Mouse (Mus musculus) forebrain, embryonic 10.5 days (tissue): ENCODE measurements around the gene Larp4. TPM values are rescaled to one million over a fixed set of nuclear protein-coding genes. Genes with fewer than 3 reads are reported as not detected.
"Not testable (repeated sequence)": the region's sequence is repeated elsewhere in the genome, so short reads cannot be mapped to it uniquely, and the experiment has no call there.

Experiments used
- DNase-seq: peaks from one replicate; pipeline ENCODE4 v3.0.0-alpha.2; 2017; ENCODE audit warnings: low spot score; ENCODE audit errors: extremely low spot score
- H3K27ac ChIP-seq: fragments of 300-500 bp; sonication (generic); 2 replicates; pipeline ENCODE4 v1.5.1; 2016; ENCODE audit warnings: mild to moderate bottlenecking
- H3K27me3 ChIP-seq: fragments of 300-500 bp; sonication (generic); 2 replicates; pipeline ENCODE4 v1.6.1; 2016; ENCODE audit warnings: mild to moderate bottlenecking; ENCODE audit not compliant: poor library complexity, severe bottlenecking
- H3K36me3 ChIP-seq: fragments of 300-500 bp; sonication (generic); replicated peaks from 2 replicates; pipeline ENCODE4 v1.6.1; 2016; ENCODE audit warnings: mild to moderate bottlenecking, moderate library complexity
- H3K4me1 ChIP-seq: fragments of 300-500 bp; sonication (generic); 2 replicates; pipeline ENCODE4 v1.6.1; 2016
- H3K4me3 ChIP-seq: fragments of 300-500 bp; sonication (generic); 2 replicates; pipeline ENCODE4 v1.5.1; 2016; ENCODE audit warnings: mild to moderate bottlenecking, moderate library complexity
- H3K9me3 ChIP-seq: fragments of 300-500 bp; sonication (generic); 2 replicates; pipeline ENCODE4 v1.6.1; 2016; ENCODE audit warnings: mild to moderate bottlenecking, moderate library complexity
- WGBS: fragments of 180-500 bp; shearing (Covaris S2); methylation state at CpG from one replicate; pipeline ENCODE4 v1.1.7; 2016; 5-methylcytosine and 5-hydroxymethylcytosine counted together
- polyA plus RNA-seq: library from polyadenylated mRNA; unstranded; fragments of >200 nt; fragmentation: Nextera tagmentation; extraction: Ambion mirVana; gene quantifications from 2 replicates; pipeline ENCODE4 v1.2.1, GENCODE M21; 2016

Gene Larp4
- polyA plus RNA-seq = 40.9 and 44.3 TPM in 2 replicates

- H3K4me3 ChIP-seq, H3K9me3 ChIP-seq, H3K36me3 ChIP-seq, H3K27ac ChIP-seq, DNase-seq, H3K4me1 ChIP-seq, H3K27me3 ChIP-seq: not testable (repeated sequence)
- WGBS = 90% methylated on average over 6 of the region's 6 CpGs
Observed at GRCm38 (mm10) chr15:99969765-99970164, at the start of gene Larp4. Larp4 (plus strand) TSS chr15:99970065.

DNA sequence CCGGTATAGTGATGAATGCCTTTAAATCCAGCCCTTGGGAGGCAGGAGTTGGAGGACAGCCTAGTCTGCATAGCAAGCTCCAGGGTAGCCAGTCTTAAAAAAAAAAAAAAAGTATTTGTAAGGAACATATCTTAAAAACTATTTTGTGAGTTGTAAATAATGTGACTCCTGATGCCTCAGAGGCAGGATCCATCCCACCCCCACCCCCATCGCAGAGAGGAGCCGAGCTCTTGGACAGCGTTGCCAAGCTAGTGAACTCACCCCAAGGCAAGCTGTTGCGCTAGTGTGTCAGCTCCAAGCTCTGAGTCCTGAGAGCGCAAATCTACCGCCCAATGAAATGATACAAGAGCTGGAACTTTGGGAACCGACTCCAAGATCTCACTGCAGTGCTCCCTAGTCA, 38.6 kb upstream of the Larp4 start:
- H3K9me3 ChIP-seq = no peaks in the 10 kb centered on the region
- no peaks in the 10 kb centered on the region for H3K36me3 ChIP-seq
- H3K4me1 ChIP-seq = no peaks in the 10 kb centered on the region
- H3K27me3 ChIP-seq = no peaks in the 10 kb centered on the region
- H3K4me3 ChIP-seq = no peak overlapping the region
- no peak overlapping the region for H3K27ac ChIP-seq
- no peak for DNase-seq
- WGBS = 88% methylated on average over 8 of the region's 8 CpGs

DNA sequence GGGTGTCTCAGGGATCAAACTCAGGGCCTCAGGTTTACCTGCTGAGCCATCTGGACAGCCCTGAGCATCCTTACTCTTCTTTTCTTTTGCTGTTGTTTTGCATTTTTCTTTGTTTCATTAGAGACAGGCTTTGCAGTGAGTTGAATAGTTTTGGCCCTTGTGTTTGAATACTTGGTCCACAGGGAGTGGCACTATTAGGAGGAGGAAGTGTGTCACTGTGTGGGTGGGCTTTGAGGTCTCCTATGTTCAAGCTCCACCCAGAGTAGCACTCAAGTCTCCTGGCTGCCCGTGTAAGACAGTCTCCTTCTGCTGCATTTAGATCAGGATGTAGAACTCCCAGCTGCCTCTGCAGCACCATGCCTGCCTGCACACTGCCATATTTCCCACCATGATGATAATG, 35.4 kb upstream of the Larp4 start:
- no peaks in the 10 kb centered on the region for H3K4me1 ChIP-seq

DNA sequence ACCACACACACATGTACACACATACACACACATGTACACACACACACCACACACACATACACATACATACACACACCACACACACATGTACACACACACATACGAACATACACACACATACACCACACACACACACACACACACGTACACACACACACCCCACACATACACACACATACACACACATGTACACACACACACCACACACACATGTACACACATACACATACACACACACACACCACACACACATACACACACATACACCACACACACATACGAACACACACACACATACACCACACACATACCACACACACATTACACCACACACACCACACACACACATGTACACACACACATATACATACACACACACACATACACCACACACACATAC, 33.2 kb upstream of the Larp4 start:
- Histone ChIP-seq H3K36me3 (no peaks in the 10 kb centered on the region), H3K4me3 (no peak overlapping the region), H3K27me3 (no peaks in the 10 kb centered on the region), H3K4me1 (peaks cover 16% of the 10 kb centered on the region), H3K9me3 (no peaks in the 10 kb centered on the region), H3K27ac (no peak overlapping the region)
- 94% methylated on average over 3 of the region's 3 CpGs for WGBS
- no peak for DNase-seq

More for the DNA sequence above, 35.4 kb upstream of the Larp4 start:
- Histone ChIP-seq H3K36me3 (no peaks in the 10 kb centered on the region), H3K4me3 (no peak overlapping the region), H3K27ac (no peak overlapping the region), H3K27me3 (no peaks in the 10 kb centered on the region), H3K9me3 (no peaks in the 10 kb centered on the region)
- 60% methylated on average over 1 of the region's 1 CpGs for WGBS
- no peak for DNase-seq

DNA sequence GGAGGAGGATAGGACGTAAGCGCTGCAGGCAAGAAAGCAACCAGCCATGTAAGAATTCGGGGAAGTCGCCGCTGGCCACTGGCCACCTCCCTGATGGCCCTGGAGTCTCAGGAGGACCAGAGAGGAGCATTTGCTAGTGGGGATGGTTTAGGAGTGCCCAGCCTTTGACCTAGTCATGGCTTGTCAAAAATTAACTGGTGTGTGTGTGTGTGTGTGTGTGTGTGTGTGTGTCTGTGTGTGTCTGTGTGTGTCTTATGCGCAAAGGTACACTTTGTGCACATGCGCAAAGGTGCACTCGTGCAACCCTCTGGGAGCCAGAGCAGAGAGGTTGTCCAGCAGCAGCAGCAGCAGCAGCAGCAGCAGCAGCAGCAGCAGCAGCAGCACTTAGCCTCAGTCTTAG, 32.0 kb upstream of the Larp4 start:
- Histone ChIP-seq H3K4me1 (peaks cover 20% of the 10 kb centered on the region), H3K27me3 (no peaks in the 10 kb centered on the region), H3K36me3 (no peaks in the 10 kb centered on the region), H3K27ac (no peak overlapping the region), H3K9me3 (no peaks in the 10 kb centered on the region), H3K4me3 (no peak overlapping the region)
- 90% methylated on average over 8 of the region's 8 CpGs for WGBS
- DNase-seq = no peak

GRCm38 (mm10) chr15:99940426-99940825, 29.4 kb upstream of the Larp4 start:
- Histone ChIP-seq H3K36me3 (peaks cover 8% of the 10 kb centered on the region), H3K27me3 (no peaks in the 10 kb centered on the region), H3K4me1 (peaks cover 20% of the 10 kb centered on the region), H3K27ac (peak overlapping the region; percentile 73; the same call in 1 of the 2 replicates), H3K4me3 (no peak overlapping the region), H3K9me3 (peaks cover 17% of the 10 kb centered on the region)
- no peak for DNase-seq
- 35% methylated on average over 2 of the region's 2 CpGs for WGBS

- Histone ChIP-seq H3K27ac (peak overlapping the region; percentile 73), H3K36me3 (peaks cover 8% of the 10 kb centered on the region), H3K9me3 (peaks cover 17% of the 10 kb centered on the region), H3K4me3 (no peak overlapping the region), H3K27me3 (no peaks in the 10 kb centered on the region), H3K4me1 (peaks cover 20% of the 10 kb centered on the region)
- DNase-seq = no peak
- WGBS = 60% methylated on average over 4 of the region's 4 CpGs
Observed at GRCm38 (mm10) chr15:99940970-99941630, 28.8 kb upstream of the Larp4 start.

DNA sequence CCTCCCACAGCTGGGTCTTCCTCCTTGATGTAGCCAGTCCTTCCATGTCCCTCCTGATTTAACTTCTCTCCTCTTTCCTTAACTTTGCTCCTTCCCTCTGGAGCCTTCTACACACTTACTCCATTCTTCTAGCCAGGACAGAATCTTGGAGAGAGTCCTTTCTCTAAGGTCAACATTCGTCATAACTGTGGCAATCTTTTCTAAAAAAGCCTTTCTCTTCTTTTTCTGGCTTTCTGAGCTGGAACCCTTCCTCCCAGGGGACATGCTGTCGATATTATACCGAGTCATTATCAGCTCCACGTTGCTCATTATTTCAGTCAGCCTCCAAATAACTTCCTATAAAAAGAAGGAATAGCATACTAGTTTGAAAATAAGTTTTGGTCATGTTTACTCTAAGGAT, 14.5 kb upstream of the Larp4 start:
- H3K4me1 ChIP-seq = no peaks in the 10 kb centered on the region
- DNase-seq = no peak
- H3K9me3 ChIP-seq = no peaks in the 10 kb centered on the region
- no peaks in the 10 kb centered on the region for H3K36me3 ChIP-seq
- no peak overlapping the region for H3K4me3 ChIP-seq
- no peaks in the 10 kb centered on the region for H3K27me3 ChIP-seq
- 90% methylated on average over 4 of the region's 4 CpGs for WGBS
- no peak overlapping the region for H3K27ac ChIP-seq

DNA sequence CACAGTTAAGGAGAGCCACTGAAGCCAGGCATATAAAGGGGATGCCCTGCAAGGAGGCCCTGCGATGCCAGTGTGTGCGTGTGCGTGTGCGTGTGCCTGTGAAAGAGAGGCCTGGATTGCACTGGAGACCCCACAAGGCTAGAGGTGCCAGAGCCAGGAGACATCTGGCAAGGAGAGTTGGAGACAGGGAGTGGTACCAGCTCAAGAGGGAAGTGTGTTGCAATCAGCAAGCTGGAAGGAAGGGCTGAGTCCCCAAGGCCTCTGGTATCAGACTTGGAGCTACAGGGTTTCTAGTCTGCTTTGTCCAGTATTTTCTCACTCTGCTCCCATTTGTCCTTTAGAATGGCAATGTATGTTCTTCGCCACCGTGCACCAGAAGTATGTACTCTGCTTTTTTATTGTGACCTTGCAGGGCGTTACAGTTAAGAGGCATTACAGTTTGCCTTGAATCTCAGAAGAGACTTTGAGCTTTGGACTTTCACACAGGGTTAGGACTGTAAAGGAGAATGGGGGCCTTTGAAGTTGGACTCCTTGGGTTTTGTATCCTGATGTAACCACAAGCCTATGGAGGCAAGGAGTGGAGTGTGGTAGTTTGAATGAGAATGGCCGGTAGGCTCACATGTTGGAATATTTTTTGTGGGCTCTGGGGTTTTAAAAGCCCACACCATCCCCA, 4.6 kb upstream of the Larp4 start:
- Histone ChIP-seq H3K36me3 (no peaks in the 10 kb centered on the region), H3K27me3 (no peaks in the 10 kb centered on the region), H3K4me3 (no peak overlapping the region), H3K9me3 (no peaks in the 10 kb centered on the region), H3K27ac (no peak overlapping the region), H3K4me1 (no peaks in the 10 kb centered on the region)
- WGBS = 90% methylated on average over 8 of the region's 8 CpGs
- DNase-seq = no peak

- Histone ChIP-seq H3K27me3 (no peaks in the 10 kb centered on the region), H3K9me3 (no peaks in the 10 kb centered on the region), H3K27ac (no peak within 1 kb of the TSS), H3K4me1 (no peaks in the 10 kb centered on the region), H3K4me3 (no peak within 1 kb of the TSS), H3K36me3 (no peaks in the 10 kb centered on the region)
- no peak for DNase-seq
- WGBS = 82% methylated on average over 4 of the region's 4 CpGs
Observed at GRCm38 (mm10) chr15:99966961-99967360, 2.9 kb upstream of the Larp4 start, which contains the start of gene Fam186a. Fam186a (minus strand) TSS chr15:99967061.

DNA sequence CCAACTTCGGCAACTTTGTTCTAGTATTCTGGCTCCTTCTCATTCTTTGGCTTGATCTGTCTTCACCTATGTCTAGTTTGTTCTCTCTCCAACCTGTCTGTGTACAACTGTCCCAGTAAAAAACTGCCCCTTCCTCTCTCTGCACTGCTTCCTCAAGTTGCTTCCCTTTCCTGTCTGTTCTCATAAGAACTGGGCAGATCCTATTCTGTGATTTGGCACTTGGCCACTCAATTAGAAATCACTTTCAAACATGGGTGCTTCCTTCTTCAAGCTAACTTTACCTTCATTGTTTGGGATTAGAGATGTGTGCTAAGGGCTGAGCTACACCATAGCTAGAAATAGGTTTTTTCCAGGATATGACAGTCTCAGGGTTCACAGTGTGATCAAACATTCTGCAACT, 741 bp downstream of the Larp4 start:
- no peaks in the 10 kb centered on the region for H3K36me3 ChIP-seq
- no peak overlapping the region for H3K4me3 ChIP-seq
- H3K27me3 ChIP-seq = no peaks in the 10 kb centered on the region
- H3K27ac ChIP-seq = no peak overlapping the region
- H3K9me3 ChIP-seq = no peaks in the 10 kb centered on the region
- 98% methylated on average over 1 of the region's 1 CpGs for WGBS
- no peak for DNase-seq
- H3K4me1 ChIP-seq = peaks cover 10% of the 10 kb centered on the region

DNA sequence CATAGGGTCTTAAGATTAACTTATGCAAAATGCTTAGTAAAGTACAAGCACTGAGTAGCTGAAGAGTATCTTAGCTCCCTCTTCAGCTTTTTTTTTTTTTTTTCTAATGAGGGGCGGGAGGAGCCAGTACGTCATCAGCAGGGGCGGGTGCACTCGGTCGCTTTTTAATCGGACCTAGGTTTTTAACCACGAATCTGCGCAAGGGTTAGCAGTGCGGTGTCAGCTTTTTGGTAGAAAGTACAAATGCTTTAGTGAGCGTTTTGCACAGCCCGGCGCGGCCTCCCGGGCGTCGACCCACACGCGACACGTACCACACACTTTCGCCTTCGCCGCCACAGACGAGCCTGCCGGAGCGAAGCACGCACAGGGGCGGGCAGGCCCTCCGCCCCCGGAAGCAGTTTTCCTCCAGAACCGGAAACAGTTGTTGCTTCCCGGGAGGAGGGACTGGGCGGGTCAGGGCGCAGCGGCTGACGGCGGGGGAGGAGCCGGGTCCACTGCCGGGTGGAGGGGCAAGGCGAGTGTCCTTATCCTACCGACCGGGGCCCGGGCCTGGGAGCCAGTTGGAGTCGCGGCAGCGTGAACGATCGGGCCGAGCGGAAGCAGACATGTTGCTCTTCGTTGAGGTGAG, 2.6 kb downstream of the Larp4 start:
- H3K4me1 ChIP-seq = peaks cover 10% of the 10 kb centered on the region
- H3K27me3 ChIP-seq = no peaks in the 10 kb centered on the region
- H3K4me3 ChIP-seq = peak overlapping the region; percentile 92
- WGBS = under 1% methylated on average over 50 of the region's 50 CpGs
- H3K27ac ChIP-seq = peak overlapping the region; percentile 98
- no peaks in the 10 kb centered on the region for H3K9me3 ChIP-seq
- no peaks in the 10 kb centered on the region for H3K36me3 ChIP-seq
- DNase-seq = peak; percentile 96
